Mouse (Mus musculus): Measurements from ENCODE around the gene Siglecf.
"Not testable (repeated sequence)": the region's sequence is repeated elsewhere in the genome, so short reads cannot be mapped to it uniquely, and the experiment has no call there.

Gene Siglecf
- long read RNA-seq, experiment 1 = 0 reads
- long read RNA-seq, experiment 2 = 0 reads

DNA sequence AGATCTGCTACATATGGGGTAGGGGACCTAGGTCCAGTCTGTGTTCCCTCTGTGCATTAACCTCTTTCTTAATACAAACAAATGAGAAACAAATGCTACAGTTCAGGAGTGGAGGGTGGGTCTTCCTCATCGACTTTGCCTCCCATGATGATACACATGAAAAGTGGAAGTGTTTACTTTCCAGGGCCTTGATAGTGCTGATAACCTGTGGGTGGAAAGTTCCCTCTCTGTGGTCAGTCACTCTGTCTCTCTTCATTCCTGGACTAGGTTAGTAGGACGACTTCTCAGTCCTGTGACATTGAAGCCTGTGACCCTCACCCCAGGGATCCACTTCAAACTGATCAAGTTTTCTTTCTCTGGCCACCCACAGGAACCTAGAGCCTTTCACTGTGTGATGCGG, at the start of gene Siglecf:
TSS of gene Siglecf (plus strand) at position 188 of the 400 bp plus-strand sequence.
- intact Hi-C loops (cut with DNase I) = no loop called here

DNA sequence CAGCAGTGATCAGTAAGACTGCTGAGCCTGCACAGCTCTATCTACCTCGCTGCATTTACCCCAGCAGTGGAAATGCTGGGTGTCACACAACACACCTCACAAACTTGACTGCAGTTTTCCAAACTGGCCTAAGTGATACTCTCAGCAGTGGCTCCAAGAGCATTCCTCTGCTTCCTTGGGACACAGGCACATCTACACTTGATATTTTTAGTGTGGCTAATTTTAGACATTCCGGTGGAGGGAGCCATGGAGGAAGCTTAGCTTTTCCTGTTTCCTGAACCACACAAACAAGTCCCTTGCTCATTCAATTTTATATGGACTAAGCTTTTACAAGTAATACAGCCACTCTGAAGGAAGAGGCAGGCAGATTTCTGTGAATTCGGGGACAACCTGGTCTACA, 45.9 kb upstream of the Siglecf start:
- intact Hi-C loops (cut with DNase I) = loop anchor here (10.0 kb wide), 1 partner anchor 140 kb away; the partner anchor contains the start of genes Cldnd2, Etfb and Gm45233

DNA sequence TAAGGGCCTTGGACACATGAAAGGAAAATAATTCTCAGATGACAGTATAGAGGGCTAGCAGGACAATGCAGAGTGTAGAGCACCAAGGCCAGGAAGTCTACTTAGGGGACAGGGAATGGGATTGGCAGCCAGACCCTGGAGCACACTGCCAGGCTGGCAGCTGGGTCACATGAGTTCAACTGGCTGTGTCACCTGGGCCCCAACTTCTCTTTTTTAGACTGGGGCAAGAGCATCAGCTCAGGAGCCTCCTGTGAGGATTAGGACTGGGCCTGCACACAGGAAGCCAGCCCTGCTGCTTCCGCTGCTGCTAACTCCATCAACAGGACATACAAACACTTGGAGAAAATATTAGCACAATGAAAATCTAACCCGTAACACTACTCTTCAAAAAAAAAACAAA, 42.1 kb upstream of the Siglecf start:
- intact Hi-C loops (cut with DNase I) = loop anchor here (10.0 kb wide), 1 partner anchor 136 kb away; the partner anchor contains the start of genes Cldnd2, Etfb and Gm45233

- intact Hi-C loops (cut with DNase I) = no loop called here
Observed at GRCm38 (mm10) chr7:43311632-43312031, 39.5 kb upstream of the Siglecf start.

- intact Hi-C loops (cut with DNase I) = no loop called here
Observed at GRCm38 (mm10) chr7:43312386-43313012, 38.6 kb upstream of the Siglecf start.

DNA sequence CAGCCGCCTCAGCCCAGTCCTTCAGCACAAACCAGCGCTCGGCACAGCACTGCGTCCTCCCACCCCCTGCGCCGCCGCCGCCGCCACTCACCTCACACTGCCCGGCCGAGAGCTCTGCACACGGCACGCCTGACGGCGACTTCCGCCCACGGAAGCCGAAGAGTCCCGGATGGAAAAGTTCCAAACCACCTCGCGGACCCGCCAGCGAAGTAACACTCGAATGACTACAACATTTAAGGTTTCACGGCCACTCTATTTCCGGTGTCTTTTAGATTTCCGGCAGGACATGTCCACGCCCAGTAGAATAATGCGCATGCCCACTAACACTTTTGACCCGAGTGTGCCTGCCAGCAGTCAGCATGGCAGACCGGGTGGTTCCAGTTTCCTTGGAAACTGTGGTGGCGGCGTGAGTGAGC, 38.1 kb upstream of the Siglecf start, which contains the start of gene Zfp715:
TSS of gene Zfp715 (minus strand) at position 282 of the 416 bp plus-strand sequence.
- intact Hi-C loops (cut with DNase I) = no loop called here

GRCm38 (mm10) chr7:43326223-43326780, 24.8 kb upstream of the Siglecf start:
- intact Hi-C loops (cut with DNase I) = no loop called here

- intact Hi-C loops (cut with DNase I) = no loop called here
Observed at GRCm38 (mm10) chr7:43328101-43328500, 23.0 kb upstream of the Siglecf start.

- intact Hi-C loops (cut with DNase I) = no loop called here
Observed at GRCm38 (mm10) chr7:43333203-43333602, 17.9 kb upstream of the Siglecf start.

DNA sequence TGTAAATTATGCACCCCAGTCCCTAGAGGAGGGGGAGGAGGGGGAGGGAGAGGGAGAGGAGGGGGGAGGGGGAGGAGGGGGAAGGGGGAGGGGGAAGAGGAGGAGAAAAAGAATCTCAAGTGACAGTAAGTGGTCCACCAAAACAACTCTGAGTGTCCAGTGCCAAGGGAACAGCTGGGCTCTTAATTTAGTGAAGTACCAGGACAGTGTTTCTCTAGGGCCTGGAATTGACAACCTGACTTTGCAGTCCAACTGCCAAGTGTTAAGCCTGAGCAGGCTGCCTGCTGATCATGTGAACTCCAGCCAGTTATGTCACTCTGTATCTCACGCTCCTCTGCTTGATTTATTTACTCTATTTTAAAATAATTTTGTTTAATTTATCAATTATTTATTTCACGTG, 17.2 kb upstream of the Siglecf start:
- intact Hi-C loops (cut with DNase I) = no loop called here

DNA sequence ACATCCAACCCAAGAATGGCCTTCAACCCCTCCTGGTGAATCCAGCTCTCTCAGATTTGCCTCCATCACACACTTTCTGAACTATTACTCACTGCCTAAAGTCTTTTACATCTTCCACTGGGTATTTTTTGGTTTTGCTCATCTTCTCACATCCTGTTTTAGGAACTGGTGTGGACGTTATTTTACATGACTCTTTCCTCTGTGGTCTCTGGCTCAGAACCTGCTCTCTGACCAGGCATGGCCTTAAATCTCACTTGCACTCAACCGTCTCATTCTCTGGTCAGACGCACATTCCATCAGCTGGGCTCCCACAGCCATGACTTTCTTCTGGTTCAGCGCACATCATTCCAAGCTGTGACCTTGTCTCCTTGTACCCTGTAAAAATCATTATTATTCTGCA, 10.4 kb upstream of the Siglecf start:
- intact Hi-C loops (cut with DNase I) = no loop called here

GRCm38 (mm10) chr7:43343191-43343590, 8.0 kb upstream of the Siglecf start:
- intact Hi-C loops (cut with DNase I) = no loop called here

DNA sequence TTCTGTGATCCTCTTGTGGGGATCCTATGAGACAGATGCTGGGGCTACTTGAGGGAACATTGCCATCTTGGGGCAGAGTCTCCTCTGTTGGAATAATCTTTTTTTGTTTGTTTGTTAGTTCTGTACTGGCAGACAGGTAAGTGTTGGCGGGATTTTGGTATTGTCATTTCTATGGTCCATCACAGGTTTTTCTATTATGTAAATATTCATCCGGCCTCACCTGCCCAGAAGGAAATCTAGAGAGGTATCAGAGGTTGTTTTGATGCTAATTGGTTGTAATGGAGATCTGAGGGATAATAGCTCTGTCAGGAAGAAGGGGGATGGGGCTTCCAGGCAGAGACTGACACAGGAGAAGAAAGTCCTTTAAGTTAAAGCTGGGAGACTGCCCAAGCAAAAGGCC, 7.1 kb upstream of the Siglecf start:
- intact Hi-C loops (cut with DNase I) = no loop called here

GRCm38 (mm10) chr7:43344491-43344890, 6.7 kb upstream of the Siglecf start:
- intact Hi-C loops (cut with DNase I) = no loop called here

DNA sequence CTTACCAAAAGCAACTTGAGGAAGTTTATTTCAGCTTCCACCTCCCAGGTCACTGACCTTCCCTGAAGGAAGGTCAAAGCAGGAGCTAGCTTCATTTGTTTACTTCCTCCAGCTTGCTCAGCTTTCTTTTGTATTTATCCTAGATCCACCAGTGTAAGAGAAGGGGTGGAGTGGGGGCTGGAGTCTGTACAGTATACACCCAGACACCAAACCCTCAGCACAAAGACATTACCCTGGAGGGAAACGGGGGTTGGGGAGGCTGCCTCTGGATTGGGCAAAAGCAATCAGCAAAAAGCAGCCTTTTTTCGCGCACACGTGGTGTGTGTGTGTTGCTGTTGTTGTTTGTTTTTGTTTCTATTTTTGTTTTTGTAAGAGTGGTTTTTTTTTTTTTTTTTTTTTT, 5.0 kb upstream of the Siglecf start:
- intact Hi-C loops (cut with DNase I) = no loop called here

GRCm38 (mm10) chr7:43346571-43346970, 4.6 kb upstream of the Siglecf start:
- intact Hi-C loops (cut with DNase I) = no loop called here

DNA sequence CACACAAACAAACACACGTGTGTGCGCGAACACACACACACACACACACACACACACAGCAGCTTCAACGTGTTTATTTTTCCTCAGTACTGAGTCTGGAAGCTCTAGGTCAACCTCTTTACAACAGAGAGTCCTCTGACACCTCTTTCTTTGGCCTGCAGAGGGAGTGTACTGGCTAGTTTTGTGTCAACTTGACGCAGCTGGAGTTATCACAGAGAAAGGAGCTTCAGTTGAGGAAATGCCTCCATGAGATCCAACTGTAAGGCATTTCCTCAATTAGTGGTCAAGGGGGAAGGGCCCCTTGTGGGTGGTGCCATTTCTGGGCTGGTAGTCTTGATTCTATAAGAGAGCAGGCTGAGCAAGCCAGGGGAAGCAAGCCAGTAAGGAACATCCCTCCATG, 1.5 kb upstream of the Siglecf start:
- intact Hi-C loops (cut with DNase I) = not testable (repeated sequence)

DNA sequence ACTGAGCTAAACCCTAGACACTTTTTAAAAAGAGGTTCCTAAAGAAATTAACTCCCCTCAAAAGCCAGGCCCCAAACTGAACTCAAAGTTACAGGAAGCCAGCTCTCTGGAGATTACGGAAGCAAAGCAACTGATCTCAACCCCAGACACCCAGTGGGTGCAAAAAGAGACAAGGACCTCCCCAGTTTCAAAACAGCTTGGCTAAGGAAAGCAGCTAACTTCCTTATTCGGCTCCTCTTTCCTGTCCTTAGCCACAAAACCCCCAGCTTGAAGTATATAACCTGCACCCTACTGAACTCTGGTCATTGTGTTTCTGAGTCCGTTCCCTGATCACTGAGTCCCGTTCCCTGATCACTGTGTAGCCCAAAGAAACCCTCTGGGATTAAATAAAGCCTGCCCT, 2.0 kb downstream of the Siglecf start:
- intact Hi-C loops (cut with DNase I) = no loop called here

- intact Hi-C loops (cut with DNase I) = no loop called here
Observed at GRCm38 (mm10) chr7:43353758-43354157, 2.6 kb downstream of the Siglecf start.

GRCm38 (mm10) chr7:43354893-43355835, 4.0 kb downstream of the Siglecf start:
- intact Hi-C loops (cut with DNase I) = no loop called here

GRCm38 (mm10) chr7:43358556-43358955, 7.4 kb downstream of the Siglecf start:
- intact Hi-C loops (cut with DNase I) = no loop called here

DNA sequence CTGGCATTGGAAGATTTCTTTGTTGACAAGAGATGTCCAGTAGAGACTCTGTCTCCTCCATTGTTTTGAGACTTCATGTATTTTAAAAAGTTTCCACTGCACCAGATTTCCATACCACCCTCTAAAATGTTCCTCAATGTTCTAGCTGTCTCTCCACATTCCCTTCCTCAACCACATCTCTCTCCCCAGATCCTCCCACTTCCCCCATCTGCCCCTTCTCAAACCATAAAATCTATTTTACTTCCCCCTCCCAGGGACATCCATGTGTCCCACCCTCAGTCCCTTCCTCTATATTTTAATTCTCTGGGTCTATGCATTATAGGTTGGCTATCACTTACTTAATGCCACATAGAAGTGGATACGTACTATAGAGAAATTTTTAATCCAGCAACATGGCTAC, 10.3 kb downstream of the Siglecf start:
- intact Hi-C loops (cut with DNase I) = no loop called here

Measured in adrenal gland (tissue).